Mouse (Mus musculus) megakaryocyte-erythroid progenitor cell, adult 5 weeks (primary cell): Measurements from ENCODE around the gene Lmo1. TPM values are rescaled to one million over a fixed set of nuclear protein-coding genes. Genes with fewer than 3 reads are reported as not detected.

ENCODE experiments used
- polyA plus RNA-seq: library from polyadenylated mRNA; stranded (reverse); fragments of >175 nt; gene quantifications from 2 replicates; pipeline ENCODE4 v1.2.3, GENCODE M21; 2012

Lmo1 gene
- 25.7 and 45.9 TPM in 2 replicates for polyA plus RNA-seq

GRCm38 (mm10) chr7:109174949-109175669 is at the start of gene Lmo1:
TSS of gene Lmo1 (minus strand) at chr7:109175207.

Other genes with a start within 250 kb of the Lmo1 start
- gene Nlrp10, start 245.0 kb downstream of the Lmo1 start, polyA plus RNA-seq, result 0.13 and 0.15 TPM in 2 replicates
- 565 and 621 TPM in 2 replicates for gene Eif3f, start 240.8 kb downstream of the Lmo1 start, polyA plus RNA-seq
- gene Tub, start 224.9 kb downstream of the Lmo1 start, polyA plus RNA-seq, result 0.01 TPM in 1 of 2 replicates, not detected in the other
- gene Ric3, start 91.9 kb downstream of the Lmo1 start, polyA plus RNA-seq, result 0.89 and 0.95 TPM in 2 replicates